Mouse (Mus musculus): Measurements from ENCODE around the gene Mdm4.

GRCm38 (mm10) chr1:133063164-133063563 lies 32.8 kb upstream of the Mdm4 start:
- no peak for TF ChIP-seq USF1 (IDR thresholded peaks at IDR 0.05; ENCODE audit: low read depth, low read length)
- TF ChIP-seq ZNF384 (IDR thresholded peaks at IDR 0.05; ENCODE audit: low read depth, low read length), result no peak
- TF ChIP-seq MAFK (IDR thresholded peaks at IDR 0.05; ENCODE audit: borderline replicate concordance, low read depth, low read length), result no peak
- no peak for TF ChIP-seq MYC (IDR thresholded peaks at IDR 0.05; ENCODE audit: low read depth, low read length)
- TF ChIP-seq CHD1 (IDR thresholded peaks at IDR 0.05; ENCODE audit: low read depth, low read length), result no peak
- no peak for TF ChIP-seq CTCF (IDR thresholded peaks at IDR 0.05 in 2 of 3, conservative IDR thresholded peaks at IDR 0.05 in 1 of 3; ENCODE audit: control insufficient read depth in 1 of 3, insufficient read depth in 1 of 3, low read depth in 2 of 3, low read length in 3 of 3, poor library complexity in 1 of 3, severe bottlenecking in 1 of 3)
- TF ChIP-seq HCFC1 (IDR thresholded peaks at IDR 0.05; ENCODE audit: low read depth, low read length), result no peak
- TF ChIP-seq MAX (IDR thresholded peaks at IDR 0.05; ENCODE audit: low read length), result no peak
- no peak for TF ChIP-seq GATA1 (IDR thresholded peaks at IDR 0.05; ENCODE audit: low read depth, low read length)
- no peak for TF ChIP-seq SMC3 (IDR thresholded peaks at IDR 0.05; ENCODE audit: low read depth, low read length)
- TF ChIP-seq ETS1 (IDR thresholded peaks at IDR 0.05; ENCODE audit: low read depth, low read length), result no peak
- no peak for TF ChIP-seq ZMIZ1 (IDR thresholded peaks at IDR 0.05; ENCODE audit: low read depth, low read length)
- TF ChIP-seq CHD2 (IDR thresholded peaks at IDR 0.05; ENCODE audit: low read length), result no peak

All from MEL (cell line).